Mouse (Mus musculus): ENCODE results near the gene Kcnd2.

DNA sequence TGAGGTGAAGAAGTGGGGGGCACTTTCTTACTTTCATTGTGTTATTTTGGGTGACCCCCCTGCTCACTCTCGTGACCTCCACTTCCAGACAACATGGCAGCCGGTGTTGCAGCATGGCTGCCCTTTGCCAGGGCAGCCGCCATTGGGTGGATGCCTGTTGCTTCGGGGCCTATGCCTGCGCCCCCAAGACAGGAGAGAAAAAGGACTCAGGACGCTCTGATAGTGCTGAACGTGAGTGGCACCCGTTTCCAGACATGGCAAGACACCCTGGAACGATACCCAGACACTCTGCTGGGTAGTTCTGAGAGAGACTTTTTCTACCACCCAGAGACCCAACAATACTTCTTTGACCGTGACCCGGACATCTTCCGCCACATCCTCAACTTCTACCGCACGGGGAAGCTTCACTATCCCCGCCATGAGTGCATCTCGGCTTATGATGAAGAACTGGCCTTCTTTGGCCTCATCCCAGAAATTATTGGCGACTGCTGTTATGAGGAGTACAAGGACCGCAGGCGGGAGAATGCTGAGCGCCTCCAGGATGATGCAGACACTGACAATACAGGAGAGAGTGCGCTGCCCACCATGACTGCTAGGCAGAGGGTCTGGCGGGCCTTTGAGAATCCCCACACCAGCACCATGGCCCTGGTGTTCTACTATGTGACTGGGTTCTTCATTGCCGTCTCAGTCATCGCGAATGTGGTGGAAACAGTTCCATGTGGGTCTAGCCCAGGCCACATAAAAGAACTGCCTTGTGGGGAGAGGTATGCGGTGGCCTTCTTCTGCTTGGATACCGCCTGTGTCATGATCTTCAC is 1.1 kb downstream of the Kcnd2 start:
- no peak for TF ChIP-seq CTCF (IDR thresholded peaks at IDR 0.05; ENCODE audit: borderline replicate concordance, insufficient read depth, low read depth, low read length)
- TF ChIP-seq POLR2A (IDR thresholded peaks at IDR 0.05; ENCODE audit: borderline replicate concordance, insufficient read depth, low read length) = no peak

Measured in cerebellum, adult 2 months (tissue).